Mouse (Mus musculus) testis, adult 2 months (tissue): Measurements from ENCODE around the gene Bcl2a1b. TPM values are rescaled to one million over a fixed set of nuclear protein-coding genes. Genes with fewer than 3 reads are reported as not detected.
"Not testable (repeated sequence)": the region's sequence is repeated elsewhere in the genome, so short reads cannot be mapped to it uniquely, and the experiment has no call there.

Experiments
- H3K27ac ChIP-seq: fragments of 200-500 bp; 2 replicates; pipeline ENCODE4 v1.5.1; 2012; ENCODE audit warnings: low read depth, low read length; ENCODE audit not compliant: control insufficient read depth, insufficient read depth
- H3K27me3 ChIP-seq: fragments of 200-500 bp; 2 replicates; pipeline ENCODE4 v1.6.1; 2012; ENCODE audit warnings: mild to moderate bottlenecking, low read length, moderate library complexity; ENCODE audit not compliant: control insufficient read depth, insufficient read depth
- H3K36me3 ChIP-seq: fragments of 200-500 bp; 2 replicates; pipeline ENCODE4 v1.6.1; 2012; ENCODE audit warnings: mild to moderate bottlenecking, low read length; ENCODE audit not compliant: control insufficient read depth, insufficient read depth
- H3K4me1 ChIP-seq: fragments of 200-500 bp; 2 replicates; pipeline ENCODE4 v1.6.1; 2012; ENCODE audit warnings: low read length; ENCODE audit not compliant: control insufficient read depth, insufficient read depth
- H3K4me3 ChIP-seq: fragments of 200-500 bp; 2 replicates; pipeline ENCODE4 v1.5.1; 2012; ENCODE audit warnings: low read depth, mild to moderate bottlenecking, low read length, moderate library complexity, mixed read lengths; ENCODE audit not compliant: control insufficient read depth
- polyA plus RNA-seq: library from polyadenylated mRNA; depleted of rRNA; stranded (reverse); fragments of >200 nt; gene quantifications from 2 replicates; pipeline ENCODE4 v1.2.3, GENCODE M21; 2012; rRNA removed

Bcl2a1b gene
- polyA plus RNA-seq, result 0.25 TPM in 1 of 2 replicates, not detected in the other

DNA sequence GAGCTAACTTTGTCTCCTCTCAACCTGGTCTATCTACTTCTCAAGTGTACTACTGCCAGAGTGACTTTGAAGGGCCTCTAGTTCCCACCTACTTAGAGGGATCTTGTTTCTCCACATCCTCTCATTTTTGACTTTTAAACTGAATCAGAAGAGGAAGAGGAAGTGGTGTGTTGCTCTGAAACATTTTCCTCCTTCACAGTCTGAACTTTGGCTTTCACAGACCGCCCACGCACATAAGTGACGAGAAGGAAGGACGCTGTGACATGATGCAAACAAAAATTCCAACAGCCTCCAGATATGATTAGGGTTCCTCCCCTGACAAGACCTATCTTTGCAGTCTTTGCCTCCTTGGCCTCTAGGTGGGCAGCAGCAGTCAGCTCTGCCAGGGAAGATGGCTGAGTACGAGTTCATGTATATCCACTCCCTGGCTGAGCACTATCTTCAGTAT lies at the start of gene Bcl2a1b, which contains the start of gene Gm29094:
Bcl2a1b (plus strand) TSS at position 241 of the 448 bp plus-strand sequence.
Gm29094 (plus strand) TSS at position 411 of the 448 bp plus-strand sequence.
- H3K27me3 ChIP-seq, H3K4me3 ChIP-seq, H3K27ac ChIP-seq, H3K36me3 ChIP-seq, H3K4me1 ChIP-seq: not testable (repeated sequence)

DNA sequence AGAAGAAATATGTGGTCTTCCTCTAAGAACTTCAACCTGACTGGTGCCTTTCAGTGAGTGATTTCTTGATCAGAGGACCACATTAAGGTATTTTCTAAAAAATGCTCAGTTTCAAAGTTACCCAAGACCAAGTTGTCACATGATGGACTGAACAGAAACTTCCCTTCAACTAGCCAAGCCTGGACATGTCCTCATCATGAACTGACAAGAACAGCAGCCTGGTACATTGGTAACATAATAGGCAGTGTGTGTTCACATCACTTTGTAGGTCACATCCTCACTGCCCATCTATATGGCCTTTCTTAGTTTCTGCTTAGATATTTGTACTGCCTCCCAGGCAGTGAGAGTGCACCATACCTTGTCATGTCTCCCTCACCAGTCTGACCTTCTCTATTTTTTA lies 26.5 kb upstream of the Bcl2a1b start:
- H3K36me3 ChIP-seq, H3K27me3 ChIP-seq, H3K4me1 ChIP-seq, H3K27ac ChIP-seq, H3K4me3 ChIP-seq: not testable (repeated sequence)

DNA sequence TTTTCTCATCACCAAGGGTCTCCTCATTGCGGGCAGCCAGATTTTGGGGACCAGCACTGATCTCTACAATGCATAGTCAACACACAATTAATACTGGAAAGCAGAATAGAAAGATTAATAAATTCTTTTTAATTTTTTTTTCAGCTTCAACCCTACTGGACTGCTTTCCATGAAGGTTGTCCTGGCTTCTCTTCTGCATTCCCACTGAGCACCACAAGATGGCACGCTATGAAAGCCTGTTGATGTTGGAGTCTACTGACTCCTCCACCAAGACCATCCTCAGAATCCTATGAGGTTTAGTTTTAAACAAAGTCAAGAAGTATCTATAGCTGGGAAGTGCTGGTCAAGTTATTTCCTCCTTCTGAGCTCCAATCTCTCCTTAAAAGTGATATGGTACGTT lies 20.2 kb upstream of the Bcl2a1b start:
- H3K4me3 ChIP-seq, H3K27ac ChIP-seq, H3K27me3 ChIP-seq: not testable (repeated sequence)

GRCm38 (mm10) chr9:89179469-89179868 lies 19.5 kb upstream of the Bcl2a1b start:
- H3K27ac ChIP-seq, H3K36me3 ChIP-seq, H3K27me3 ChIP-seq, H3K4me3 ChIP-seq, H3K4me1 ChIP-seq: not testable (repeated sequence)

More for the DNA sequence above, 20.2 kb upstream of the Bcl2a1b start:
- H3K36me3 ChIP-seq, H3K4me1 ChIP-seq: not testable (repeated sequence)

GRCm38 (mm10) chr9:89187006-89187405 lies 12.0 kb upstream of the Bcl2a1b start:
- H3K27ac ChIP-seq, result not testable (repeated sequence)

GRCm38 (mm10) chr9:89195483-89195882 lies 3.5 kb upstream of the Bcl2a1b start:
- not testable (repeated sequence) for H3K4me1 ChIP-seq, H3K36me3 ChIP-seq, H3K27me3 ChIP-seq, H3K4me3 ChIP-seq, H3K27ac ChIP-seq

More at GRCm38 (mm10) chr9:89187006-89187405, 12.0 kb upstream of the Bcl2a1b start:
- H3K36me3 ChIP-seq, H3K4me1 ChIP-seq, H3K4me3 ChIP-seq, H3K27me3 ChIP-seq: not testable (repeated sequence)

DNA sequence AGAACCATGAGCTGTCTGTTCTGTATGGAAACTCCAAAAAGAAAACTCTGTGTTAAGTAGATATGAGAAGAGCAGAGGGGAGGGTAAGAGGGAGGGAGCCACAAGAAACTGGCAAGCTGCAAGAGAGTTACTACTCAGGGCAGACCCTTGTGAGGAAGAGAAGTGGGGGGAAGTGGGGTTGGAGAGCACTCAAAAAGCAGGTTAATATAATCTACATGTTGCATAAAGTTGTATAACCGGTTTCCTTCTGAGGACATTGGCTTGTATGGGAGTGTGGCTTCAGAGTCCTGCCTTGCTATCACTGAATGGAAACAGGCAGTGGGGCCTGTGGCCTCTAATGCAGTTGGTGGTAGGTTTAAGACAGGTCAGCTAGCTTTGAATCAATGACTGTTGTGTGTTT lies 1.5 kb upstream of the Bcl2a1b start:
- not testable (repeated sequence) for H3K36me3 ChIP-seq, H3K4me3 ChIP-seq, H3K4me1 ChIP-seq, H3K27me3 ChIP-seq, H3K27ac ChIP-seq

- not testable (repeated sequence) for H3K4me3 ChIP-seq, H3K4me1 ChIP-seq, H3K27ac ChIP-seq, H3K27me3 ChIP-seq, H3K36me3 ChIP-seq
Observed at GRCm38 (mm10) chr9:89198349-89198748, 660 bp upstream of the Bcl2a1b start.

DNA sequence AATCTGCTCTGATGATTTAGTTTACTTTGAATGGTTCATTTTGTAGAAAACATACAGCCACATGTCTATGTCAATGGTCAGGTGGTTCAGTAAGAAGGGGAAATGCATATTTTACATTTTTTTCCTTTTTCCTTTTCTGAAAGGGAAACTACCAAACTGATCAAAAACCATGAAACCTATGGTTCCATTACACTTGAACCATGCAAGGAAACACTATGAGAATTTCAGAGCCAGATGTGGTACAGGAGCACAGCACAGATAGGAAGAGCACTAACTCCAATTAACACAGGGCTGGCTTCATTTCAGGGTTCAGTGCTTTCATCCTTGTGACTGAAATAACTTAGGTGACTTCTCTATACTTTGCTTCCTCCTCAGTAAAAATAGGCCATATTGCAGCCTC lies 3.2 kb downstream of the Bcl2a1b start:
- H3K4me1 ChIP-seq, H3K27me3 ChIP-seq, H3K4me3 ChIP-seq, H3K36me3 ChIP-seq, H3K27ac ChIP-seq: not testable (repeated sequence)

GRCm38 (mm10) chr9:89208939-89209338 lies 9.9 kb downstream of the Bcl2a1b start:
- not testable (repeated sequence) for H3K4me3 ChIP-seq, H3K4me1 ChIP-seq, H3K36me3 ChIP-seq, H3K27me3 ChIP-seq, H3K27ac ChIP-seq

- H3K27me3 ChIP-seq, H3K4me1 ChIP-seq, H3K36me3 ChIP-seq: not testable (repeated sequence)
- H3K4me3 ChIP-seq, result peak within 1 kb of the TSS; percentile 74
- H3K27ac ChIP-seq, result peak within 1 kb of the TSS; percentile 74; the same call in 1 of the 2 replicates
Observed at GRCm38 (mm10) chr9:89210353-89211064, 11.5 kb downstream of the Bcl2a1b start, which contains the start of gene Mthfs. Gene Mthfs, plus strand, starts transcription at chr9:89210676.
